Mouse (Mus musculus): ENCODE data around the gene Bmp6.

Bmp6 gene

DNA sequence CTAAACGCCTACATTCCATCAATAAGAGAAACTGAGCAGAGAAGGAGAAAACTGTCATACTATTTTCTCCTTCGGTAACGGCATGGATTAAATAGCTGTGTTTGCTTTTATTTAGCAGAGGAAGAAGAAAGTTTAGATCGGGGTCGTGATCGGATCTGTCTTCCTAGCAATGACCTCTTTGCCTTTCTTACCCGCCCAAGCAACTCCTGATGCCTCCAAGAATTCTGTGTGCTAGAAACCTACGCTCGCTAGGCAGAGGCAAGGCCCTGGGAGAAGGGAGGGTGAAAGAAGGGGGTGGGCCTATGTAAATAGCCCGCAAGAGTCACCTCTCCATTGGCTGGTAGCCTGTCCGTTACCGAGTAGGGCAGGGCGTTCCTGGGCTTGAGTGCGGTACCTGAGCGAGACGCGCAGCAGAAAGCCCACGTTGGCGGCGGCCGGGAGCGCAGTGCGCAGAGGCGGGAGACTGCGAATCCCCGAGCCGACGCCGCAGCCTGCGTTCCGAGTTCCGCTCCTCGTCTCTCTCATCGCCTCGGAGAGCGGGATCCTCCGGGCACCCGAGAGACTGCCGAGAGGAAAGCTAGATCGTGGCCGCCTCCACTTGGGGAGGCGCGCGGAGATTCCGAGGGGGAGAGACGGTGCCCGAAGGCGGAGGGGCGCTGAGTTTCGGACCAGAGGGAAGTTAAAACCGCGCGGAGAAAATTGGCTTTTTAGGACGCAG lies at the start of gene Bmp6:
Gene Bmp6, plus strand, starts transcription at position 395 of the 718 bp plus-strand sequence.
- CTCF ChIA-PET, result no interaction called here

DNA sequence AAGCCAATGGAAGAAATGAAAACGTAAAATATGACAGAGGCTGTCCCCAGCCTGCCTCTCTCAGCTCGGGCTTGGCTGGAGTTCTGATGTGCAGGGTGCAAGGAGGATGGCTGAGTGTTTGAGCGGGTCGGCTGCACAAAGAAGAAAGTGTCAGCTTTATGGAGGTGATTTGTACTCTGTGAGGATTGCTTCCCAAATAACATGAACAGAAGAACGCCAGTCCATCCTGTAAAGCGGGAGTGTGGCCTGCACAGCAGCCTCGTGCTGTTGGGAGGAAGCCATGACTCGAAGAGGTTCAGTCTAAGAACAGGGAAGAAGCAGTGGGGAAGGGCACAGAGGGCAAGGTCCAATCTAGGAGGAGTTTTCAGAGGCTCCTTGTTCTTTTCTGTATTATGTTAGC lies 48.7 kb upstream of the Bmp6 start:
- CTCF ChIA-PET, result interaction anchor here (0.8 kb wide), 1 partner anchor 15 kb away, joined by 8 read pairs; no protein-coding TSS in a partner anchor

DNA sequence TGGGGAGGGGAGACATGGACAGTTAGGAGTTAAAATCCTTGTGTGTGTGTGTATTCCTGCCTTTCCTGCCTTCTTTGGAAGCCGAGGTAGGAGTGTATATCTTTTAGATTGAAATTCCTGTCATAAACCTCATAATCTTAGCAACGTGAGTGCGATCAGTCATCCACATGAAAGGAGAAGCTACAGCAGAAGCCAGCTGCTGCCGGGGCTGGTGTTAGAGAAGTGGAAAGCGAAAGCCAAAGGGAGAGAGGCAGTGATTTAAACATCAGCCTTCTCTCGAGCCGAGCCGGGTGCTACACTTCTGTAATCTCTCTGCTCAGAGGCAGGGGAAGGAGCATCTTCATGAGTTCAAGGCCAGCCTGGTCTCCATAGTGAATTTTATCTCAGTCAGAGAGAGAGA lies 48.3 kb upstream of the Bmp6 start:
- CTCF ChIA-PET, result interaction anchor here (0.8 kb wide), 1 partner anchor 14 kb away, joined by 8 read pairs; no protein-coding TSS in a partner anchor

DNA sequence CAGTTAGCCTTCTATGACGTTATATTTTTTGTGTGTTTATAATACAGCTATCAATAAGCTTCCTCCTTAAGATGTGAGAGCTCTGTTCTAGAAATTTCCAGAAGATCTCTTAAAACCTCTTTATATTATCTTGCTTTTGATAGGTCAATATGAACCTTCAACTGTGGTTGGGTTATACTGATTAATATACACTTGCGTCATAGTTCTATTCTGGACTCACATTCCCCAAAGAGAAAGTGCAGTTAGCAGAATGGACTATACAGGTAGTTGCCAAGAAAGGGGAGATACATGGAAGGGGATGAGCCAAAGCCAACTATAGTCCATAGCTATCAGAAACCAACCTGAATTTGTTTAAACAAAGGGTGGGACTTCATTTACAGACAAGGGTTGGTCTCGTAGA lies 33.8 kb upstream of the Bmp6 start:
- CTCF ChIA-PET, result interaction anchor here (0.6 kb wide), 1 partner anchor 15 kb away, joined by 8 read pairs; no protein-coding TSS in a partner anchor

DNA sequence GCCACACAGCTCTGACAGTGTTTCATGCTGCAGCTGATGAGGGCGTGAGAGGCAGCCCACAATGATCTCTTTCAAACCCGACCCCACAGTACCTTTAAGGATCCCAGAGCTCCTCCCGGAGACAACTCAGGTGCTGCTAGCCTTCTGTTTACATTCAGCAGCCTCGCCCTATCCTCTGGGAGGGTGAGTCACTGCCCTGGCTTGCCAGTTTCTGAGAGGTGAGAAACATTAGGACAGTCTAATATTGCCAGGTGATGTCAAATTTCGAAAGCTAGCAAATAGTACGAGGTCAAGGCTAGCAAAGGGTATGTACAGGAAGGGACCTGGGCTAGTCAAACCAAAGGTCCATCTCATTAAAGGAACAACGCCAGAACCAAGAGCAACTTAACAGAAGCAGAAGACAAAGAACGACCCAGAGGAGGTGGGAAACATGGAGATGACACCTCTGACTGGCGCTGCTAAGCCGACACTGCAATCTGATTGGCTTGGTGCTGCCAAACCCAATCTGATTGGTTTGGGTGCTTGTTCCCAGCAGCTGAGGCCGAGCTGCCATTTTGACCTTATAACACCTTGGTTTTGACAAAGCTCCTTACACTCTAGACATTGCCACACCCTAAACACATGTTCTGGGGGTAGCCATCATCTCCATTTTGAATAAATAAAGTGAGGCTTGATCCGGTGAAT lies 32.4 kb upstream of the Bmp6 start:
- CTCF ChIA-PET, result no interaction called here

DNA sequence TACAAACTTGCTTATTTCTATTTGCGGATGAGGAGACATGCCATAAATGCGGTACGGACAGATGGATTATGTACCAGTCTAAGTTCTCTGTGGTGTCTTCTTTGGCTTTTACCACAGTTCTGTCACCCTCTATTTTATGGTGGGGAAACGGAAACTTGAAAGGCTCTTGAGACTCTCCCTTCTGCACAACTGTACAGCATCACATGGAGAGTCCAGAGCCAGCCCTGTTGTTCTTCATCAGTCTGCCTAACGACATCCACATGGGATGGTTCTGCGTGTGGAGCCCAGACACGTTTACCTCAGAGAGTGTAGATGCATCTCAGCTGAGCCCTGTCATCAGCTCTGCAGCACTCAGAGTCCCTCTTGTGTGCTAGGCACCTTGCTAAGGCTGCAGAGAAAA lies 30.3 kb upstream of the Bmp6 start:
- CTCF ChIA-PET, result no interaction called here

DNA sequence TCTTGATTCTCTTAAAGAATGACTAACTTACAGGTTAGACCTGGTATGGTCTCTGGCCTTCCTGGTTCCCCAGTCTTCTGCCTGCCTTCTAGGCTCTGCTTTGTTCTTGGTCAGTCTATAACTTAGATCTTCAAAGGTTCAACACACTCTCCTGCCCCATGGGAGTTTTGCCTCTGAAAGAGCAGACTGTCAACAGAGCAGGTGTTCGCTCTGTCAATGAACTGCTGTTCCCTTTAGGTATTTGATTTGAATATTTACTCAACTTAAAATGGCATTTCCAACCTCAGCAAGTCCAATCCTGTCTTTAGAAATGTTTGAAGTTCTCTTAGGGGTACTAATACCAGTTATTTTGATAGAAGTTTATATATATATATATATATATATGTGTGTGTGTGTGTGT lies 26.5 kb upstream of the Bmp6 start:
- CTCF ChIA-PET, result interaction anchor here (0.6 kb wide), 1 partner anchor 16 kb away, joined by 20 read pairs; no protein-coding TSS in a partner anchor

DNA sequence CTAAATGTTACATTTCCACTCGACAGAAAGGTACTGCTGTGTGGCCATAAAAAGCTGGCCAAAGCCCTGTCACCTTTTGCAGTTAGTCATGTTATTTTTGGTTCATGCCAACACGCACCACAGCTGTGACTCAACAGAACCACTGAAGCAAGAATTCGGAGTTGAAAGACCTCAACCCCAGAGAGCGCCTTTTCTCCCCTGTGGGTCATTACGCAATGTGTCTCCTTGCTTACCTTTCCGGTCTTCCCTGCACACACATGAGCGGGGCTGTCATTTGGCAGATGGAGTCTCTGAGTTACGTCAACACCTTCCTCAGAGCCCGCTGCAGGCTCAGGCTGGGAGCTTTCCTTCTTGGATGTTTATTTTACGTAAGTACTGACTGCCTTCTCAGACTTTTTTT lies 24.6 kb upstream of the Bmp6 start:
- CTCF ChIA-PET, result no interaction called here

DNA sequence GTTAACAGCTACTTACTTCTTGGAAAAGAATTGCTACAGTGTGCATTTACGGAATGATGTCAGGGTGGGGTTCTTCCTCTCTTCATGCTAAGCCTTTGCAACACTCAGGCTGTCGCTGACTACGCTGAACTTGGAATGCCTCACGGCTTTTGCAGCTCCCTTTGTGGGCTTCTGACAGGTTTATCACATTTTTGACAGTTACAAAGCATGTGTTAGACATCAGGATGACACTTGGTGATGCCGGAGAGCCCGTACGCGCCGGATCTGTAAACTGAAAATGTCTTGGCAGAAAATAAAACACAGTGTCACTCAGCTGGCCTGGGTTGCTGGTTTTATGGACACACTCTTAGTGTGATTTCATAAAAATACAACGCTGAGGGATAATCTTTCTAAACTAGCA lies 20.5 kb upstream of the Bmp6 start:
- CTCF ChIA-PET, result no interaction called here

DNA sequence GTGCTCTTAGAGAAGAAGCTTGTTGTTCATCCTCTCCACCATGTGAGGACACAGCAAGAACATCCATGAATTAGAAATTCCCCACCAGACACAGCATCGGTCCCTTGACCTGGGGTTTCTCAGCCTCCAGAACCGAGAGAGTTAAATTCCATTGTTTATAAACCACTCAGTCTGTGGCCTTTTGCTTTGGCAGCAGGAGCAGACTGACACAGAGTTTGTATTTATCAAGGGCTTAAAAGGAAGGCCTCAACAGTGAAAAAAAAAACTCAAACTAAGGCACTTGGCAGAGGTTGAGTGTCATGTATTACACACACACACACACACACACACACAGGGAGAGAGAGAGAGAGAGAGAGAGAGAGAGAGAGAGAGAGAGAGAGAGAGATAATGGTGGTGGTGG lies 17.5 kb upstream of the Bmp6 start:
- CTCF ChIA-PET, result no interaction called here

DNA sequence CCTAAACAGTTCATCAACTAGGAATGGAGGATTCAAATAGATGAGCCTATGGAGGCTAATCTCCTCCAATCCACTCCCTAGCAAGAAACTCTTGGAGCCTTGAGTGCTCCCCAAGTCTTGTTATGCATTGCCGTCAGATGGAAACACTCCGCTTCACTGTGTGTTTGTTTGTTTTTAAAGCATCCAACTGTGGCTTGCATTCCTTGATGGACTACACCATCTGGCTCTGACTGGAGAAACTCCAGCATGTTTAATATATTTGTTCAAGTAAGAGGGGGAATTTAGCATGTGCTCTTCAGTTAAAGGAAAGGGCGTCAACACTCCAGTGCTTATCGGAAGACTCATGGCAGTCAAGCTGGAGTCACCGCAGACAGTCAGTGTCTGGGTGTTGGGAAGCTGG lies 11.4 kb upstream of the Bmp6 start:
- CTCF ChIA-PET, result no interaction called here

DNA sequence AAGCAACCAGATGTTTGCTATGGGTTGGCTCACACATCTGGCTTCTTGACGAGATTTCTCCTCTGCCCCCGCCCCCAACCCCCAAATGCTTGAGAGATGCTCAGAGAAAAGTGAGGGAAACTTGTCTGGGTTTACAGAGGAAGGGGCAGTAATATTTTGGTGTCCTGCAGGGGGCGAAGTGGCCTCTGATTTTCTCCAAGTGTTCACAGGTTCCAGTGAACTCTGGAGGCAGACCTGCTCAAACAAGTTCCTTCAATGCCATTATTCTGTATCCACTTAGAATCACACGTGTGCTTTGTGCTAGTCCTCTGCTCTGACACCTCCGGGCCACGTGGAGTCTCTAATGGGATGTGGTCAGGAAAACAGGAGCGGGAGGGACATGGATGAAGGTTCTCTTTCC lies 2.3 kb upstream of the Bmp6 start:
- CTCF ChIA-PET, result no interaction called here

DNA sequence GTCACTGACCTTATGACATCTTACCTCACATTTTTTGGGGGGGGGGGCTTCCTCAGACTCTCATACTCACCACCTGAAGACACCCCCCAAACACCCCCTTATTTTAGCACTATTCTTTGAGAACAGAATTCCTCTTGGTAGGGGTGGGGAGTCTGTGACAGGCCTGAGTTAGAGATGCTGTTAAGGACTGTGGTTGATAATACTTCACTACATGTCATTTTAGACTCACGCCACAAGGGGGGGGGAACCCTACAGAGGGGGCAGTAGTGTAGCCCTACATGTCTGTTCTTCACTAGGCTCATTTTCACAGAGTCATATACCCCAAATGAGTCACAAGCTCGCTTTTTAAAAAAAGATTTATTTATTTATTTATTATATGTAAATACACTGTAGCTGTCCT lies 1.7 kb upstream of the Bmp6 start:
- CTCF ChIA-PET, result interaction anchor here (0.7 kb wide), 1 partner anchor 206 kb away, joined by 3 read pairs; no protein-coding TSS in a partner anchor

DNA sequence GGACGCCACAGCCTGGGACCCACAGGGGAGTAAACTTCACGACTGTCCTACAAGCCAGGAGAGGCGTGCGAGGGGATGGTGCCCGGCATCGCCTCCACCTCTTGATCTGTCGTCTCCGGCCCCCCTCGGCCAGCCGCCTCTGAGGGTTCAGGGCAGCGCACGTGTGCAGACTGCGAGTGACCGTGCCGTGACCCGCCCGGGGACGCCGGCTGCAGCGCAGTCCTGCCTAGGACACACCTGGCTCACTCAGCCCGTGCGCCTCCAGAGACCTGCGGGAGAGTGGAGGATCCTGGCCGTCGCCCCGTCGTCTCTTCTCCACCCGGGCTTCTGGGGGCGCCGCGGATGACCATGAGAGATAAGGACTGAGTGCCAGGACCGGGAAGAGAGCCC lies 519 bp downstream of the Bmp6 start:
- CTCF ChIA-PET, result no interaction called here

DNA sequence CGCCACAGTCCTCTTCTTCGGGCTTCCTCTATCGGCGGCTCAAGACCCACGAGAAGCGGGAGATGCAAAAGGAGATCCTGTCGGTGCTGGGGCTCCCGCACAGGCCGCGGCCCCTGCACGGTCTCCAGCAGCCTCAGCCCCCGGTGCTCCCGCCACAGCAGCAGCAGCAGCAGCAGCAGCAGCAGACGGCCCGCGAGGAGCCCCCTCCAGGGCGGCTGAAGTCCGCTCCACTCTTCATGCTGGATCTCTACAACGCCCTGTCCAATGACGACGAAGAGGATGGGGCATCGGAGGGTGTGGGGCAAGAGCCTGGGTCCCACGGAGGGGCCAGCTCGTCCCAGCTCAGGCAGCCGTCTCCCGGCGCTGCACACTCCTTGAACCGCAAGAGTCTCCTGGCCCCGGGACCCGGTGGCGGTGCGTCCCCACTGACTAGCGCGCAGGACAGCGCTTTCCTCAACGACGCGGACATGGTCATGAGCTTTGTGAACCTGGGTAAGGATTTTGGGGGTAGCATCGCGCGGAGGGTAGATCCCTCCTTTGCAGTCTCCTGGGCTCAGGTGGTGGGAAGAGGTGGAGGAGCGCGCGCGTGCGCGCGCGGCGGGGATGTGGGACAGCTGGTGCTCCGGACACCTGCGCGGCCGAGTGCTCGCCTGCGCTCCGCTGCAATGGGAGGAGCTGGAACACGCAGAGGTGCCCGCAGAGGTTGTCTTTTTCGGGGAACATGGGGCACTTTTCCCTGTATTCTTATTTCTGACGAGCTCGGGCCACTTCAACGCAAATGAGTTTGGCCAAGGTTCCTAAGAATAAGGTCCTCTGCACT lies 1.4 kb downstream of the Bmp6 start:
- CTCF ChIA-PET, result no interaction called here

DNA sequence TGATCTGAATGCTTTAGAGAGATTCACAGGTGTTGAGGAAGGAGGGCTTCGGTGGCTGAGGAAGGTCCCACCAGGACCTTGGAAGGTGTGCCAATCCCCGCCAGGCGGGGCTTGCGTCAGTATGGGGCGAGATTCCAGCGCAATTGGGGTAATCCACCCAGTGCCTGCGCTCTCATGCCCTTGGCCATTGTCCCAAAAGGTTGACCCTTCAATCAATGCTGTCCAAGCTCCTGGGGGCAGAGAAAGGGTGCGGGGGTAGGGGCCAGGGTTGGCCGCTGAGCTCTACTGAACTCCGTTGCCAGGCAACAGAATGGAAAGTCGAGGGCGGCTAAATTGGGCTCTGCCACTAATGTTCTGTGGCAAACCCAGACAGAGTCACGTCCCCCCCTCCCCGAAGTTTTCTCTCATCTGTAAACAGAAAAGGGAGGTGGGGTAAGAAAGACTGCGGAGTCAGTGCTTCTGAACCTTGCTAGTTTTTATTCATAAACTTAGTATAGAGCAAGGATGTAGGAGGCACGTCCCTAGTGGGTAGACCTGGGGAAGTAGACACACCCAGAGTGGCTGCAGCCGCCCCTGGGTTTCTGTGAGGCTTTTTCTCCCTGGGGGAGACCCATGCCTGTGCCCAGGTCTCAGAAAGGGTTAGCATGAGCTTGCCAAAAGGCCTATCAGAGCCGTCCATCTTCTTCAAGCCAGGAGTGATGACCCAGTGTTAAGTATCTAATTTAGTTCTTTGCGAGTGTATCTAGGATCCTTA lies 2.3 kb downstream of the Bmp6 start:
- CTCF ChIA-PET, result interaction anchor here (0.5 to 0.6 kb wide), 2 partner anchors 35 to 239 kb away, joined by 3 to 6 read pairs; no protein-coding TSS in a partner anchor

DNA sequence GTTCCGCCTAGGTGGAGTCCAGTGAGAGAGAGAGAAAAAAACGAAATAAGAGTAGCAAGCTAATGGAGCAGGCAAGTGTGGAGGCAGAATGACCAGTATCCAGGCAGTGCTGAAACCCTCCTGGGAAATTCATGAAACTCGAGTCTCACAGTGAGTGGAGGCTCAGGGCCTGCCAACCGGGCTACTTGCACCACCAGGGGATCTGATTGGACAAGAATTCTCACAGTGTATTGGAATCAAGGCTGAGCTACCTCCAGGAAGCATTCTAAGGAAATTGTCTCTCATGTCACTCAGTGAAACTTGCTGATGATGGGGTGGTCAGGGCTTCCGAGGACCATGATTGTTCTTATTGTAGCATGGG lies 2.8 kb downstream of the Bmp6 start:
- CTCF ChIA-PET, result interaction anchor here (0.5 to 0.6 kb wide), 2 partner anchors 36 to 239 kb away, joined by 3 to 6 read pairs; no protein-coding TSS in a partner anchor

DNA sequence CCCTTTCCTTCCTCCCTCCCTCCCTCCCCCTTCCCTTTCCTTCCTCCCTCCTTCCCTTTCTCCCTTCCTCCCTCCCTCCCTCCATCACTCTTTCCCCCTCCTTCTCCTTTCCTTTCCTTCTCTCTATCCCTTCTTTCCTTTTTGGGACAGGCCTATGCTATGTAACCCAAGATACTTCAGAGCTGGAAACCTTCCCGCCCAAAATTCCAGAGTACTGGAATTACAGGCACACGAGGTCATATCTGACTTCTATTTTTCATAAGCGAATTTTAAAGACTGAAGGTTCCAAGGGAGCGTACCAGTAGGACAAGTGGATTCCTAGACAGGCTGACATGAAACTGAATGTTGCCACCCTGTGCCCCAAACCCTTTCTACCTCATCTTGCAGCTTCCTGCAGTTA lies 4.1 kb downstream of the Bmp6 start:
- CTCF ChIA-PET, result no interaction called here

DNA sequence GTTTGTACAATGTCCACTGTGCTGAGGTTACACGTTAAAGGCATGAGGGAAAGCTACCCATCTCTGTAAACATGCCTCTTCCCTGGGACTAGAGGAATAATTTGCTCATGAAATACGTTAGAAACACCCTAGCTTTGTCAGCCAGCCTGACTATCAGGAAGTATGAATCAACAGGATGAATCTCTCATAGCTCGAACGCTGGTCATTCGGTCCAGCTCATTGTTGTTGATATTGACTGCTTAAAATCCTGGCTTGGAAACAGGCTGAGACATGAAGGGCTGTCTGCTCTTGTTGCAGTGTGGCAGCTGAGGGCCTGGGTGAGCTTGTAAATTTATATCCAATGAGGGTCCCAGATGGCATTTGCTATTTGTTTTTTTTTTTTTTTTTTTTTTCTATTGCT lies 4.9 kb downstream of the Bmp6 start:
- CTCF ChIA-PET, result no interaction called here

DNA sequence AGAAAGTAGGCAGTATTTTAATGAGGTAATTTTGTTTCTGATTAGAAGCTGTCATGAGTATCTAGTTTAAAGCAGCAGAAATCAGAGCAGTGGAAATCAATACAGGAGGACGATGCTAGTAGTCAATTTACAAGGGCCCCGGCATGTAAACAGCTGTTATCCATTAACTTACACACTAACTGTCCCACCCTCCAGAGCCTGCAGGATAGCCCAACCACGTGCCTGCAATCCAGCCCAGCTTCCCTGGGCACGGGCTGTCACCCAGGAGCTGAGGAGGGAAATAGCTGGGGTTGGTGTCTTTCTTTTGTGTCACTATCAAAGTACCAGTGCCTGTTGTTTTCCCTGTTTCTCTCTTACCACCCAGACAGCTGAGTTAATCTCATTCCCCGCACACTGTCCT lies 7.1 kb downstream of the Bmp6 start:
- CTCF ChIA-PET, result no interaction called here

DNA sequence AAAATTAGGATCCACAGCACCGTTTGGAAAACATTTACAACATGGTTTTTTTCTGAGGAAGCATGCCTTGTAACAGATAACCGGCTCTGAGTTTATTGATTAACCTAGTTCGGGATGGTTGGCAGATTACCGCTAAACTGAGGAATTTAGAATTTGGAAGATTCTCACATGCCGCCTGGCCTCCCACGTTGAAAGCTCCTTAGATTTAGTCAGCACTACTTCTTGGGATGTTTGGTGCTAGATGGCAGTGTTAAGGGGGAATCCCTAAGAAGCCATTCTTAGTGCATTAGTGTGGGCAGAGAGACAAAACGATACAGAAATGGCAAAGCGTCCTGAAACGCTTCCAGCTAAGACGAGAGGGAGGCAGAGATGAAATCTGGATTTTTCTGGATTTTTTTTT lies 8.1 kb downstream of the Bmp6 start:
- CTCF ChIA-PET, result no interaction called here
